Mouse (Mus musculus) liver, adult 2 months (tissue): Measurements from ENCODE around the gene Sufu.

Experiments
- CTCF ChIP-seq: fragments of 200-500 bp; IDR thresholded peaks from 2 replicates; pipeline ENCODE4 v1.5.1; 2011; ENCODE audit warnings: low read depth, low read length, control low read depth
- POLR2A ChIP-seq: fragments of 200-500 bp; IDR thresholded peaks from 2 replicates; pipeline ENCODE4 v1.6.1; 2011; ENCODE audit warnings: low read length, control low read depth; ENCODE audit not compliant: insufficient read depth; ENCODE audit errors: extremely low read depth

- TF ChIP-seq POLR2A (no peak), CTCF (no peak)
Measured at GRCm38 (mm10) chr19:46504822-46505417, 108.2 kb downstream of the Sufu start.
